Mouse (Mus musculus) embryonic fibroblast, embryonic 13.5 days (primary cell): ENCODE measurements at regions not wholly inside any gene's neighbourhood (a gene's known extent, or its start where the extent isn't known, plus 50 kb on each side); places are given as distances from the start of the nearest gene placed in this dataset.

Source experiments
- CTCF ChIP-seq: IDR thresholded peaks from 2 replicates; pipeline ENCODE4 v1.5.1; 2011; ENCODE audit warnings: mild to moderate bottlenecking, control low read depth, low read length, moderate library complexity, borderline replicate concordance; ENCODE audit not compliant: insufficient read depth
- POLR2A ChIP-seq: IDR thresholded peaks from 2 replicates; pipeline ENCODE4 v1.6.1; 2011; ENCODE audit warnings: low read depth, mild to moderate bottlenecking, control low read depth, low read length, moderate library complexity

- no peak for TF ChIP-seq CTCF
- no peak for TF ChIP-seq POLR2A
These were observed 224.3 kb upstream of the Plxna2 start for GRCm38 (mm10) chr1:194393720-194394119.
